Mouse (Mus musculus): Measurements from ENCODE around the gene Calml3. TPM values are rescaled to one million over a fixed set of nuclear protein-coding genes. Genes with fewer than 3 reads are reported as not detected.
"Not testable (repeated sequence)": the region's sequence is repeated elsewhere in the genome, so short reads cannot be mapped to it uniquely, and the experiment has no call there.

The Calml3 gene
- polyA plus RNA-seq (2015; fragmentation: Nextera tagmentation; extraction: Ambion mirVana) = 0.21 TPM in 1 of 2 replicates, not detected in the other

DNA sequence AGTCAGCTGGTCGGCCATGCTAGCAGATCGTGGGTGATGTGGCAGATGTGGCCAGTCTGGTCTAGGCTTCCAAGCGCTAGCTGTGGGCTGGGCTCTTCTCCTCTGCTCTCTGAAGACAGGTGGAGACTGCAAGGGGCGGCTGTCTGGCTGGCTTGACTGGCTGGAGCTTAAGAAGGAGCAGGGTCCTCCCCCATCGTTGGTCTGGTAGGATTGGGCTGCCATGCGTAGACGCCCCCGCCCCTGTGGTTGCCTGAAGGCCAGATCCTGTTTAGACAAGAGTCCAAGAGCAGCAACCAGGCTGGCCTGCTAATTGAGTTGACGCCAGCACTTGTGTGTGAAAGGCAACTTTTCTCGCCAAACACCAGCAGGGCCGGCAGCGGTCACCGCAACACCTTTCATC, at the start of gene Calml3:
Calml3 (minus strand) TSS at position 131 of the 400 bp plus-strand sequence.
- H3K9me3 ChIP-seq = no peaks in the 10 kb centered on the region
- WGBS = 91% methylated on average over 13 of the region's 13 CpGs
- no peaks in the 10 kb centered on the region for H3K36me3 ChIP-seq
- no peaks in the 10 kb centered on the region for H3K27me3 ChIP-seq
- no peak within 1 kb of the TSS for H3K4me3 ChIP-seq
- H3K4me2 ChIP-seq = no peak within 1 kb of the TSS
- no peak within 1 kb of the TSS for H3K27ac ChIP-seq (replicated peaks)
- H3K9ac ChIP-seq = no peak within 1 kb of the TSS
- no peak for ATAC-seq (ENCODE audit: low FRiP score, low read depth)
- H3K4me1 ChIP-seq (replicated peaks) = no peaks in the 10 kb centered on the region

DNA sequence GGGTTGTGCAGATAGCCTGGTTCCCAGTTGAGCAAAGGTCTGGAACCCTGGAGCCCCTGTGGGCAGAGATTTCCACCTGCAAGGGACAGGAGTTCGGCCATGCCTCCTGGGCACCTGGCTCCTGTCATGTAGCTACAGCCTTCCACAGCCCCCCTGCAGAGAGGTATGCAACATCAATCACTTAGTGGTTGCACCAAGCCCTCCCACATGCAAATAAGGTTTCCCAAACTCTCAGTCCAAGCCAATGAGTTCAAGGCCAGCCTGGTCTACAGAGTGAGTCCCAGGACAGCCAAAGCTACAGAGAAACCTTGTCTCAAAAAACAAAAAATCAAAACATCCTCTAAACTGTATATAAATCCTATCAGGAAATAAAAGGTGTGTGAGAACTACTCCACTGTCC, 46.2 kb upstream of the Calml3 start:
- Histone ChIP-seq H3K4me3 (no peak overlapping the region), H3K4me1 (replicated peaks) (no peaks in the 10 kb centered on the region), H3K27ac (replicated peaks) (no peak overlapping the region), H3K36me3 (no peaks in the 10 kb centered on the region), H3K9me3 (no peaks in the 10 kb centered on the region), H3K9ac (no peak overlapping the region), H3K4me2 (no peak overlapping the region), H3K27me3 (no peaks in the 10 kb centered on the region)
- 86% methylated on average over 1 of the region's 1 CpGs for WGBS
- no peak for ATAC-seq (ENCODE audit: low FRiP score, low read depth)

DNA sequence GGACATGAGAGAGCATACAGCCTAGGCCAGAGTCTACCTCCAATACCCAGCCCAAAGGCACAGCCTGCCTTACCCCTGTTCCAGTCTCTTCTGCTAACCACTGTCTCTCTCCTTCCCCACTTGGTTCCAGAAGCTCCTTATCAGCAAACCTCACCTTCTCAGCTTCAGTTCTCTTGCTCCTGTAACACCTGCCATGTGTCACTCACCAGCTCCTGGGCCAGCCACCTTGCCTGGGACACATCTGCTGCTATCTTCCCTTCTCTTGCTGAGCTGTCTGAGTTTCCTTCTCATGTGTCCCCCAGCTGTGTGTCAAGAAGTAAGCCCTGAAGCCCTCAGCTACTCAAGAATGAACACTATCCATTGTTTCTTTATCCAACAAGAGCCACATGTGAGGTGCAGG, 36.5 kb upstream of the Calml3 start:
- H3K27ac ChIP-seq (replicated peaks); H3K36me3 ChIP-seq; H3K9ac ChIP-seq; H3K9me3 ChIP-seq; H3K4me3 ChIP-seq; H3K4me1 ChIP-seq (replicated peaks); H3K27me3 ChIP-seq; H3K4me2 ChIP-seq; ATAC-seq (ENCODE audit: low FRiP score, low read depth): not testable (repeated sequence)

DNA sequence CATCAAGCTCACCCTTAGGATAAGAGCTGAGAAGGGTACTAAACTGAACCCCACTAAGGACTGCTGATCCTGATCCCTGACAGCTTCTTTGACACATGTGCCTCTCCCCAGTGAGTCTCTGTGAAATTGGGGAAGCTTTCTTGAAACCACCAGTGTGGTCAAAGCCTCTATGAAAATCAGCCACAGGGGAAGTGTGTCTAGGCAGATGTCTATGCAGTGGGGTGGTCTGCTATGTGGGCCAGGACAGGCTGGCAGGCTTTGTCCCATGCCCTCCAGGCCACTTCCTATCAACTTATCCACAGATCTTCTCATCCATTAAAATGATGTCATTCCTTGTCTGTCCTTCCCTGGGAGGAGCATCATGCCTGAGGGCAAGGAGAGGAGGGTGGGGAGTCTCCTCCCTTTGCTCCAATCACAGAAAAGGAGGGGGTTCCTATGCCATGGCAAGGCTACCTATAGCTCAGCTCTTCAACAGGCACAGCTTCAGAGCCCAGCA, 33.2 kb upstream of the Calml3 start, which contains the start of gene Calm4:
Calm4 (plus strand) TSS at position 446 of the 496 bp plus-strand sequence.
- not testable (repeated sequence) for H3K27me3 ChIP-seq; H3K4me2 ChIP-seq; H3K36me3 ChIP-seq; H3K4me1 ChIP-seq (replicated peaks); H3K9ac ChIP-seq; H3K4me3 ChIP-seq; H3K27ac ChIP-seq (replicated peaks); ATAC-seq (ENCODE audit: low FRiP score, low read depth); H3K9me3 ChIP-seq

DNA sequence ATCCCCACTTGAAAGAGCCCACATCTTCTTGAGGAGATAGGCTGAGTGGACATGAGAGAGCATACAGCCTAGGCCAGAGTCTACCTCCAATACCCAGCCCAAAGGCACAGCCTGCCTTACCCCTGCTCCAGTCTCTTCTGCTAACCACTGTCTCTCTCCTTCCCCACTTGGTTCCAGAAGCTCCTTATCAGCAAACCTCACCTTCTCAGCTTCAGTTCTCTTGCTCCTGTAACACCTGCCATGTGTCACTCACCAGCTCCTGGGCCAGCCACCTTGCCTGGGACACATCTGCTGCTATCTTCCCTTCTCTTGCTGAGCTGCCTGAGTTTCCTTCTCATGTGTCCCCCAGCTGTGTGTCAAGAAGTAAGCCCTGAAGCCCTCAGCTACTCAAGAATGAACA, 29.5 kb upstream of the Calml3 start:
- not testable (repeated sequence) for H3K9ac ChIP-seq; H3K36me3 ChIP-seq; ATAC-seq (ENCODE audit: low FRiP score, low read depth); H3K4me3 ChIP-seq; H3K27me3 ChIP-seq; H3K27ac ChIP-seq (replicated peaks); H3K9me3 ChIP-seq; H3K4me1 ChIP-seq (replicated peaks); H3K4me2 ChIP-seq

DNA sequence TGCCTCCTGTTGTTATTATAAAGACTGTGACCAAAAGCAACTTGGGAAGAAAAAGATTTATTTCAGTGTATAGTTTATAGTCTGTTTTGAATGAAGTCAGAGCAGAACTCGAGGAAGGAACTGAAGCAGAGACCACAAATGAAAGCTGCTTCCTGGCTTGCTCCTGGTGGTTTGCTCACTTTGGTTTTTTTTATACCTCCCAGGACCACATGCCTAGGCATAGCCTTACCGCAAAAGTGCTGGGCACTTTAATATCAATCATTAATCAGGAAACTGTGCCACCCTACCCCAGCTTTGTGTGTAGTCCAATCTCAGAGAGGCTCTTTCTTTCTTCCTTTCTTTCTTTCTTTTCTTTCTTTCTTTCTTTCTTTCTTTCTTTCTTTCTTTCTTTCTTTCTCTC, 28.3 kb upstream of the Calml3 start:
- no peak overlapping the region for H3K4me2 ChIP-seq
- H3K4me1 ChIP-seq (replicated peaks) = no peaks in the 10 kb centered on the region
- no peak overlapping the region for H3K4me3 ChIP-seq
- no peaks in the 10 kb centered on the region for H3K36me3 ChIP-seq
- H3K27ac ChIP-seq (replicated peaks) = no peak overlapping the region
- 79% methylated on average over 2 of the region's 2 CpGs for WGBS
- H3K9me3 ChIP-seq = no peaks in the 10 kb centered on the region
- H3K27me3 ChIP-seq = no peaks in the 10 kb centered on the region
- ATAC-seq (ENCODE audit: low FRiP score, low read depth) = no peak
- H3K9ac ChIP-seq = no peak overlapping the region

DNA sequence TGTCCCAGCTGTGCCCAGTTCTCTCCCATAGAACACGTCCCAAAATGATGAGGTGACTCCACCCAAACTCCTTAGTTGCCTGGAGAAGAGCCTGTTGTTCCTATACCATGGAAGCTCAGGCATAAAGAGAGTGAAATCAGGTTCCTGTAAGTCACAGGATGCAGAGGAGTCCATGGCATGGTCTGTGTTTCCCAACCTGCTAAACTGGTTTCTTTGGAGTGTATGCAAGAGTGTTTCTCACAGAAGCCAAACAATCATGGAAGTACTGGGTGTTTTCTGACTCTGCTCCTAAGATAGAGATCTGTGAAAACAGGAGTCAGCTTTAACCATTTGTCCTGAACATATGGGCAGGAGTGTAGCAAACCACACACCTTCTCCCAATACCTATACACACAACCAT, 27.9 kb upstream of the Calml3 start:
- Histone ChIP-seq H3K9me3 (no peaks in the 10 kb centered on the region), H3K9ac (no peak overlapping the region), H3K27me3 (no peaks in the 10 kb centered on the region), H3K4me1 (replicated peaks) (no peaks in the 10 kb centered on the region), H3K4me2 (no peak overlapping the region), H3K36me3 (no peaks in the 10 kb centered on the region), H3K4me3 (no peak overlapping the region), H3K27ac (replicated peaks) (no peak overlapping the region)
- ATAC-seq (ENCODE audit: low FRiP score, low read depth) = no peak
- 73% methylated on average over 1 of the region's 1 CpGs for WGBS

DNA sequence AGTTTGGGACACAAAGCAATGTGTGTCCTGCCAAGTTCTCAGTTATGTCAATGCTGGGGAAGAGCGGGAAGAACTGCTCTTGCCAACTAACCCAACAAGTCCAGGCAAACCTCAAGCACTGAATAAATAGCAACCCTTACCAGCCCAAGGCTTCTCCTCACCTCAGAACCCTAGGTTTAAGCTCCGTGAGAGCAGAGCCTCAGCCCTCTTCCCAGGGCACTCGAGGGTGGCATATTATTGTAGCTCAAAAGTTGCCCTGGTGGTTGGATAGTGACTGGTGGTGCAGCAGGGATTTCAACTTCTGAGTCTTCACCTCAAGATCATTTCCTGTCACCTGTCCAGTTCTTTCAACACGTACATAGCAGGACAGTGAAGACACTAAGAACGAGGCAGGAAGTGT, 27.4 kb upstream of the Calml3 start:
- Histone ChIP-seq H3K27me3 (no peaks in the 10 kb centered on the region), H3K36me3 (no peaks in the 10 kb centered on the region), H3K4me2 (no peak overlapping the region), H3K9ac (no peak overlapping the region), H3K27ac (replicated peaks) (no peak overlapping the region), H3K4me1 (replicated peaks) (no peaks in the 10 kb centered on the region), H3K9me3 (no peaks in the 10 kb centered on the region), H3K4me3 (no peak overlapping the region)
- WGBS = 84% methylated on average over 5 of the region's 5 CpGs
- no peak for ATAC-seq (ENCODE audit: low FRiP score, low read depth)

DNA sequence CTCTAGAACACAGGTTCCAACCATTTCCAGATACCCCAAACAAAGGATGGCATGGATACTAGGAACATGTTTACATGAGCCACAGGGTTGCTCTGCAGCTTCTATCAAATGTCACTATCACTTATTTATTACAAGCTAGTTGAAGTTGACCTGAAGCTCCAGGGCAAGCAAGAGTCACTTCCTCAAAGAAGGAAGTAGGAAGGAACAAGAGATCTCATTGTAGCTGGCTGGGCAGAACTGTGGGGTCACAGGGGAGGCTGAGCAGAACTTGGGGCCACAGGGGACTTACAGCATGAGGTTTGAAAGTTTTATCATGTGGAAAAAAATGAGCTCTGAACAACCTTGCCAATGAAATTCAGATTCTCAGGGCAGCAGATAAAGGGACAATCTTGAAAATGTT, 21.6 kb upstream of the Calml3 start:
- no peaks in the 10 kb centered on the region for H3K27me3 ChIP-seq
- H3K36me3 ChIP-seq = no peaks in the 10 kb centered on the region
- no peaks in the 10 kb centered on the region for H3K9me3 ChIP-seq
- no peak overlapping the region for H3K4me3 ChIP-seq
- no peaks in the 10 kb centered on the region for H3K4me1 ChIP-seq (replicated peaks)
- no peak overlapping the region for H3K4me2 ChIP-seq
- no peak overlapping the region for H3K27ac ChIP-seq (replicated peaks)
- H3K9ac ChIP-seq = no peak overlapping the region
- no peak for ATAC-seq (ENCODE audit: low FRiP score, low read depth)

DNA sequence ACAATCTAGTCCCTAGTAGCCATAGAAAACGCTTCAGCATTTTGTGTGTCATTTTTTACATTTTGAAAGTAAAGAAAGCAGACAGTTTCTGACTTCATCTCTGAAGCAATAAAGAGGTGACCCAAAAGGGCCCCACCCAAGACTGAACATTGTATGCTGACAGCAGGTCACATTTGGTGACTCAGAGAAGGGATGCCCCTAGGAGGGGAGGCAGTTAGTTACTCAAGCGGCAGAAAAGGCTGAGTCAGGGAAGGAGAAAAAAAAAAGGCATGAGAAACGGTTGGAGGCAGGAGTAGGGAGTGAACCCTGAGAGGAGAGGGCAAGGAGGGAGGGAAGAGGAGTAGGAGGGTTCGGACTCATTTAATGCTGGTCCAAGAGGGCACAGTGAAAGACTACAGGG, 18.0 kb upstream of the Calml3 start:
- Histone ChIP-seq H3K4me3 (no peak overlapping the region), H3K27me3 (no peaks in the 10 kb centered on the region), H3K9me3 (no peaks in the 10 kb centered on the region), H3K36me3 (no peaks in the 10 kb centered on the region), H3K27ac (replicated peaks) (no peak overlapping the region), H3K4me1 (replicated peaks) (no peaks in the 10 kb centered on the region), H3K4me2 (no peak overlapping the region), H3K9ac (no peak overlapping the region)
- WGBS = 62% methylated on average over 4 of the region's 4 CpGs
- ATAC-seq (ENCODE audit: low FRiP score, low read depth) = no peak

DNA sequence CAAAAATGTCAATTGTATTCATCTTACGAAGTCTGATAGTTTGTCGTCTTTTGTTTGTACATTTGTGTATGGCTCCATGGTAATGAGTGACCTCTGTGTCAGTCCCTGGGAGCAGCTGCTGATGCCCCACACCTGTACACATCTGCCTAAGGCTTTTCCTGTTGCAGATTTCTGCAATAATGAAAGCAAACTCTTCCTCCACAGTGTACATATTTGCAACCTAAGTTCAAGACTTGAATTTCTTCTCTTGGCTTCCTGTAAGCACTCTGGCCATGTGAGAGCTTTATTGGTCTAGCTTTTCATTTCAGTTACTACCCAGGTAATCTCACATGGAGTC, 14.6 kb upstream of the Calml3 start:
- WGBS = 86% methylated on average over 2 of the region's 2 CpGs
- Histone ChIP-seq H3K9ac (no peak overlapping the region), H3K4me2 (no peak overlapping the region), H3K36me3 (no peaks in the 10 kb centered on the region), H3K9me3 (no peaks in the 10 kb centered on the region), H3K4me1 (replicated peaks) (no peaks in the 10 kb centered on the region), H3K4me3 (no peak overlapping the region), H3K27ac (replicated peaks) (no peak overlapping the region), H3K27me3 (no peaks in the 10 kb centered on the region)
- ATAC-seq (ENCODE audit: low FRiP score, low read depth) = no peak

DNA sequence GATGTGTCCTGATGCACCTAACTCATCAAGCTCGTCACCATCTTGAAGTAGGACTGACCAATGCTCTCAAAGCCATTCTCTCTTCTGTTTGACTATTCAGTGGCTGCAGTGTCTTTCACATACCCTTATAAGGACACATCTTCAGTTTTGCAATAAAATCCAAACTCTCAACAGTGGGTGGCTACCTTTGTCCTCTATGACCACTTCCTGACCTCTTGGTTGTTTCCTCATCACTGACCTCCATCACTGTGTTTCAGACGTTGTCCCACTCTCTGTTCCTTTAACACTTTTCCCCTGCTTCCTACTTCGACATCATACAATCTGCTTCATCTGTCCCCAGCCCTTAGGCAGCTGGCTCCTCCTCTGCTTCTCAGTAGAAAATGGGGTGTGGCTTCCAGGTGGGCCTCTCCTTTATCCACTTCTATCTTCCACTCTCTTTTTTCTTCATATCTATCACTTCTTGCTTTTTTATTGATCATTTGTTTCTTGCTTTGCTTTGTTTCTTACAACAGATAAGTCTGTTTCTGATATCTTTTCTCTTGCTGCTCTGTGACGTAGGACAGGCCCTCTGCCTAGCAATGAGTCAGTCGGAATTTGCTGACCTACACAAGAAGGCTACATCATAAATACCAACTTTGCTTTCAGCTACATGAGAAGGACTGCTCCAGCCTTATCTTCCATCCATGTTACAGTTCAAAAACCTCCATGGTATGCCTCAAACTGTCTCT, 14.1 kb upstream of the Calml3 start:
- Histone ChIP-seq H3K9ac (no peak overlapping the region), H3K27ac (replicated peaks) (no peak overlapping the region), H3K36me3 (no peaks in the 10 kb centered on the region), H3K9me3 (no peaks in the 10 kb centered on the region), H3K27me3 (no peaks in the 10 kb centered on the region), H3K4me2 (no peak overlapping the region), H3K4me1 (replicated peaks) (no peaks in the 10 kb centered on the region), H3K4me3 (no peak overlapping the region)
- ATAC-seq (ENCODE audit: low FRiP score, low read depth) = no peak
- 82% methylated on average over 5 of the region's 5 CpGs for WGBS

DNA sequence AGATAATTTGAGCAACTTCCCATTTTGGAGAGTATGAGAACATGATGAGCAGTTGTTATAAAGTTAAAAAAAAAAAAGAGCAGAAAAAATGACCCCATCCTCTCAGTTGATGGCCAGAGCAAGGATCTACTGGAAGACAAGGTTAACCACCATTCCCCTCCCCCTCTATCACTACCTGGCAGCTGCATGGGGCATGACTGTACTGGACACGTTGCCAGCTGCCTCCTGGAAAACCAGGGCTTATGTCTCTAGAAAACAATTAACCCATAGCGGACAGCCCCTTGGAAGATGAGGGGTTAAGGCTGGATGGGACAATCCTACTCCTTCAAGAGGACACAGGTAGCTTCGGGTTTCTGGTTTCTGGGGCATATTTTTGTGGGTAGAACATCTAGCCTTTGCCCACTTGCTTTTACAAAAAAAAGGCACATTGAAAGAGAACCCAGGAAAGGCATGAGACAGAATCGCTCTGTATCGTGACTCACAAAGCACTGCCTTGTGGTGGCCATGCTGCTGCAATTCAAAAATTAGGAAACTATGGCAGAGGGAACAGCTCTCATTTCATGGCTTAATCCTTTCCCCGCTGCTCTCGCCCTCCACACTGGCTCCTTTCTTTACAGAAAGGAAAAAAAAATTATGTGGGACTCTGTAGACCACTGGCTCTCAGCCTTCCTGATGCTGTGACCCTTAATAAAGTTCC, 3.2 kb upstream of the Calml3 start:
- Histone ChIP-seq H3K36me3 (no peaks in the 10 kb centered on the region), H3K4me1 (replicated peaks) (no peaks in the 10 kb centered on the region), H3K4me2 (no peak overlapping the region), H3K9me3 (no peaks in the 10 kb centered on the region), H3K9ac (no peak overlapping the region), H3K4me3 (no peak overlapping the region), H3K27me3 (no peaks in the 10 kb centered on the region), H3K27ac (replicated peaks) (no peak overlapping the region)
- 76% methylated on average over 7 of the region's 7 CpGs for WGBS
- no peak for ATAC-seq (ENCODE audit: low FRiP score, low read depth)

Measured in hindbrain, embryonic 15.5 days (tissue).